Mouse (Mus musculus) hindbrain, embryonic 14.5 days (tissue): Measurements from ENCODE around the gene Egln3. TPM values are rescaled to one million over a fixed set of nuclear protein-coding genes. Genes with fewer than 3 reads are reported as not detected.

ENCODE experiments used
- ATAC-seq: fragments of 200-750 bp; cut with Nextera tagmentation; 2 replicates; pipeline ENCODE4 v1.8.0; 2017; ENCODE audit warnings: moderate number of reproducible peaks, mild to moderate bottlenecking, moderate TSS enrichment, moderate library complexity; ENCODE audit not compliant: low FRiP score
- DNase-seq: peaks from one replicate; pipeline ENCODE4 v3.0.0-alpha.2; 2015; ENCODE audit warnings: low spot score
- H3K27ac ChIP-seq: fragments of 300-500 bp; sonication (generic); 2 replicates; pipeline ENCODE4 v1.5.1; 2014; ENCODE audit warnings: mild to moderate bottlenecking, moderate library complexity
- H3K27me3 ChIP-seq: fragments of 300-500 bp; sonication (generic); 2 replicates; pipeline ENCODE4 v1.6.1; 2014; ENCODE audit warnings: mild to moderate bottlenecking, low read length, mixed read lengths; ENCODE audit not compliant: control insufficient read depth, insufficient read depth
- H3K36me3 ChIP-seq: fragments of 300-500 bp; sonication (generic); replicated peaks from 2 replicates; pipeline ENCODE4 v1.6.1; 2014; ENCODE audit not compliant: control insufficient read depth, insufficient read depth
- H3K4me1 ChIP-seq: fragments of 300-500 bp; sonication (generic); replicated peaks from 2 replicates; pipeline ENCODE4 v1.6.1; 2014; ENCODE audit warnings: antibody characterized with exemption, low read length, mixed read lengths; ENCODE audit not compliant: control insufficient read depth, insufficient read depth
- H3K4me2 ChIP-seq: fragments of 300-500 bp; sonication (generic); replicated peaks from 2 replicates; pipeline ENCODE4 v1.6.1; 2014; ENCODE audit warnings: mild to moderate bottlenecking, moderate library complexity
- H3K4me3 ChIP-seq: fragments of 300-500 bp; sonication (generic); replicated peaks from 2 replicates; pipeline ENCODE4 v1.5.1; 2014; ENCODE audit warnings: mild to moderate bottlenecking, low read length
- H3K9ac ChIP-seq: fragments of 300-500 bp; sonication (generic); 2 replicates; pipeline ENCODE4 v1.6.1; 2014
- H3K9me3 ChIP-seq: fragments of 300-500 bp; sonication (generic); 2 replicates; pipeline ENCODE4 v1.6.1; 2016; ENCODE audit warnings: low read length; ENCODE audit not compliant: control insufficient read depth
- WGBS: fragments of 180-500 bp; shearing (Covaris S2); extraction: QIAGEN DNeasy Blood & Tissue Kit; methylation state at CpG from one replicate; pipeline ENCODE4 v1.1.7; 2014; 5-methylcytosine and 5-hydroxymethylcytosine counted together
- polyA plus RNA-seq: library from polyadenylated mRNA; unstranded; fragments of >200 nt; fragmentation: Nextera tagmentation; extraction: Ambion mirVana; gene quantifications from 2 replicates; pipeline ENCODE4 v1.2.1, GENCODE M21; 2014

The Egln3 gene
- 6.5 and 6.9 TPM in 2 replicates for polyA plus RNA-seq

DNA sequence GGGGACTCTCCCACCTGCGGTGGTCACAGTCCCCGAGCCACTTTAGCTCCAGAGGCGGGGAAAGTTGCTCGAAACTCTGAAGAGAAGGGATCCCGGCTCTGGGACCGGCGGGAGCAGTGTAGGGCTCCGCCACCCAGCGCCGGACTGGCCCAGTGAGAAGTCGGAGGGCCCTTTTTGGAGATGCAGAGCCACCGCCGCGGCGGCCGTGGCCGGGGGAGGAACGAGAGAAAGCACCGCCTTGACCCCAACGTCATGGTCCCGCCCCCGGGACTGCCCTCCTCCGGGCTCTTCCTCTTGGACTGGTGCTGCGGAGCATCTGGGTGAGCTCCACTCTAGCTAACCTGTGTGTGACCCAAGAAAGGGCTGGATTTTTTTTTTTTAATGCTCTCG, at the start of gene Egln3:
Gene Egln3 (minus strand): TSS at position 205 of the 390 bp plus-strand sequence.
- Histone ChIP-seq H3K27me3 (peaks cover 16% of the 10 kb centered on the region; the same call in 1 of the 2 replicates), H3K4me1 (peaks cover 14% of the 10 kb centered on the region), H3K27ac (no peak within 1 kb of the TSS), H3K9ac (peak within 1 kb of the TSS; percentile 61), H3K4me2 (peak within 1 kb of the TSS; percentile 99), H3K9me3 (0 out of 2 replicates have a peak, but pooled peaks cover 3% of the 10 kb centered on the region), H3K4me3 (peak within 1 kb of the TSS; percentile 62), H3K36me3 (no peaks in the 10 kb centered on the region)
- under 1% methylated on average over 25 of the region's 25 CpGs for WGBS
- DNase-seq: peak; percentile 69
- ATAC-seq: peak; percentile 80

- Histone ChIP-seq H3K36me3 (no peaks in the 10 kb centered on the region), H3K4me2 (no peak overlapping the region), H3K27me3 (no peaks in the 10 kb centered on the region), H3K4me3 (no peak overlapping the region), H3K9ac (no peak overlapping the region), H3K9me3 (no peaks in the 10 kb centered on the region), H3K27ac (no peak overlapping the region), H3K4me1 (no peaks in the 10 kb centered on the region)
- ATAC-seq (no peak), DNase-seq (no peak)
- WGBS: 97% methylated on average over 4 of the region's 4 CpGs
Observed at GRCm38 (mm10) chr12:54253449-54253848, 49.8 kb upstream of the Egln3 start.

- Histone ChIP-seq H3K4me1 (no peaks in the 10 kb centered on the region), H3K4me3 (no peak overlapping the region), H3K27me3 (no peaks in the 10 kb centered on the region), H3K9ac (no peak overlapping the region), H3K27ac (no peak overlapping the region), H3K4me2 (no peak overlapping the region), H3K9me3 (no peaks in the 10 kb centered on the region), H3K36me3 (no peaks in the 10 kb centered on the region)
- WGBS: 72% methylated on average over 9 of the region's 9 CpGs
- DNase-seq (no peak), ATAC-seq (no peak)
Observed at GRCm38 (mm10) chr12:54251942-54252400, 48.3 kb upstream of the Egln3 start.

DNA sequence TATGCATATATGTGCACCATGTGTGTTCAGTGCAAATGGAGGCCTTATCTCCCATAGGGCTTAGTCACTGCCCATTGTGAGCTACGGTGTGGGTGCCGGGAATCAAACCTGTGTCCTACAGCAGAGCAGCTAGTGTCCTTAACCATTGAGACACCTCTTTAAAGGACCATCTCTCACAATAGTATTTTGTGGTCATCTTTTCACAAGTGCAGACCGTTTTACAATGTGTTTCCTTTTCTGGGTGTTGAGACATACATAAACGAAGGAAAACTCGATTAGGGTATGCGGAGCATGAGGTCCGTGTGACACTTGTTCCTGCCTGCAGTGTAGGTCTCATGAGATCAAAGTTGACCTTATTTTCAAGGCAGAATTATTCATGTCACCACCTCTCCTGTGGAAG, 44.2 kb upstream of the Egln3 start:
- H3K4me3 ChIP-seq: no peak overlapping the region
- 84% methylated on average over 7 of the region's 7 CpGs for WGBS
- no peak for ATAC-seq

GRCm38 (mm10) chr12:54243158-54243557, 39.5 kb upstream of the Egln3 start:
- no peak for ATAC-seq
- Histone ChIP-seq H3K4me2 (no peak overlapping the region), H3K36me3 (no peaks in the 10 kb centered on the region), H3K4me1 (no peaks in the 10 kb centered on the region), H3K9me3 (no peaks in the 10 kb centered on the region), H3K4me3 (no peak overlapping the region), H3K9ac (no peak overlapping the region), H3K27me3 (no peaks in the 10 kb centered on the region), H3K27ac (no peak overlapping the region)
- 92% methylated on average over 5 of the region's 5 CpGs for WGBS
- DNase-seq: no peak

More for the DNA sequence above, 44.2 kb upstream of the Egln3 start:
- no peak for DNase-seq
- Histone ChIP-seq H3K9me3 (no peaks in the 10 kb centered on the region), H3K27ac (no peak overlapping the region), H3K36me3 (no peaks in the 10 kb centered on the region), H3K27me3 (no peaks in the 10 kb centered on the region), H3K9ac (no peak overlapping the region), H3K4me2 (no peak overlapping the region), H3K4me1 (no peaks in the 10 kb centered on the region)

GRCm38 (mm10) chr12:54241976-54242375, 38.3 kb upstream of the Egln3 start:
- no peak overlapping the region for H3K9ac ChIP-seq
- H3K4me2 ChIP-seq: no peak overlapping the region
- DNase-seq (no peak), ATAC-seq (no peak)
- H3K4me3 ChIP-seq: no peak overlapping the region
- H3K27ac ChIP-seq: no peak overlapping the region
- no peaks in the 10 kb centered on the region for H3K9me3 ChIP-seq
- no peaks in the 10 kb centered on the region for H3K27me3 ChIP-seq
- no peaks in the 10 kb centered on the region for H3K4me1 ChIP-seq
- H3K36me3 ChIP-seq: no peaks in the 10 kb centered on the region
- WGBS: 84% methylated on average over 6 of the region's 6 CpGs

GRCm38 (mm10) chr12:54233794-54234193, 30.1 kb upstream of the Egln3 start:
- no peak overlapping the region for H3K27ac ChIP-seq
- H3K4me3 ChIP-seq: no peak overlapping the region
- peaks cover 4% of the 10 kb centered on the region; the same call in 1 of the 2 replicates for H3K9me3 ChIP-seq
- H3K4me2 ChIP-seq: no peak overlapping the region
- no peaks in the 10 kb centered on the region for H3K27me3 ChIP-seq
- no peaks in the 10 kb centered on the region for H3K36me3 ChIP-seq
- DNase-seq (no peak), ATAC-seq (no peak)
- no peaks in the 10 kb centered on the region; the same call in 1 of the 2 replicates for H3K4me1 ChIP-seq
- 89% methylated on average over 6 of the region's 6 CpGs for WGBS
- H3K9ac ChIP-seq: no peak overlapping the region

- Histone ChIP-seq H3K36me3 (no peaks in the 10 kb centered on the region), H3K27me3 (no peaks in the 10 kb centered on the region), H3K9me3 (peaks cover 4% of the 10 kb centered on the region; the same call in 1 of the 2 replicates), H3K4me2 (no peak overlapping the region), H3K27ac (no peak overlapping the region), H3K9ac (no peak overlapping the region), H3K4me1 (no peaks in the 10 kb centered on the region; the same call in 1 of the 2 replicates), H3K4me3 (no peak overlapping the region)
- WGBS: 47% methylated on average over 7 of the region's 7 CpGs
- no peak for DNase-seq
- ATAC-seq: no peak
Observed at GRCm38 (mm10) chr12:54232996-54233603, 29.4 kb upstream of the Egln3 start.

GRCm38 (mm10) chr12:54232456-54232855, 28.8 kb upstream of the Egln3 start:
- H3K27me3 ChIP-seq: no peaks in the 10 kb centered on the region
- H3K4me1 ChIP-seq: no peaks in the 10 kb centered on the region; the same call in 1 of the 2 replicates
- H3K9ac ChIP-seq: no peak overlapping the region
- no peak for DNase-seq
- no peak for ATAC-seq
- H3K4me2 ChIP-seq: no peak overlapping the region
- 18% methylated on average over 5 of the region's 5 CpGs for WGBS
- peaks cover 4% of the 10 kb centered on the region; the same call in 1 of the 2 replicates for H3K9me3 ChIP-seq
- H3K36me3 ChIP-seq: no peaks in the 10 kb centered on the region
- H3K27ac ChIP-seq: no peak overlapping the region
- no peak overlapping the region for H3K4me3 ChIP-seq
